Mouse (Mus musculus): ENCODE measurements around the gene Mansc4.

GRCm38 (mm10) chr6:147052440-147052839, 34.4 kb downstream of the Mansc4 start:
- TF ChIP-seq POLR2A (IDR thresholded peaks at IDR 0.05; ENCODE audit: borderline replicate concordance, control insufficient read depth, low read depth, low read length) = no peak
- no peak for TF ChIP-seq CTCF (IDR thresholded peaks at IDR 0.05; ENCODE audit: control insufficient read depth, insufficient read depth, low read length)
